Mouse (Mus musculus) hindbrain, embryonic 11.5 days (tissue): ENCODE data around the gene Rpl14. TPM values are rescaled to one million over a fixed set of nuclear protein-coding genes. Genes with fewer than 3 reads are reported as not detected.

Experiments used
- ATAC-seq: fragments of 200-750 bp; cut with Nextera tagmentation; 2 replicates; pipeline ENCODE4 v1.8.0; 2017; ENCODE audit warnings: mild to moderate bottlenecking, moderate TSS enrichment, moderate library complexity; ENCODE audit not compliant: low FRiP score
- DNase-seq: peaks from one replicate; pipeline ENCODE4 v3.0.0-alpha.2; 2015; ENCODE audit warnings: low spot score
- H3K27ac ChIP-seq: fragments of 300-500 bp; sonication (generic); 2 replicates; pipeline ENCODE4 v1.5.1; 2014; ENCODE audit warnings: mild to moderate bottlenecking, low read depth, low read length
- H3K27me3 ChIP-seq: fragments of 300-500 bp; sonication (generic); 2 replicates; pipeline ENCODE4 v1.6.1; 2014; ENCODE audit warnings: mild to moderate bottlenecking, low read length, moderate library complexity, mixed read lengths; ENCODE audit not compliant: control insufficient read depth, insufficient read depth
- H3K36me3 ChIP-seq: fragments of 300-500 bp; sonication (generic); 2 replicates; pipeline ENCODE4 v1.6.1; 2014; ENCODE audit warnings: mild to moderate bottlenecking, low read length, moderate library complexity, mixed read lengths; ENCODE audit not compliant: control insufficient read depth, insufficient read depth
- H3K4me1 ChIP-seq: fragments of 300-500 bp; sonication (generic); replicated peaks from 2 replicates; pipeline ENCODE4 v1.6.1; 2014; ENCODE audit warnings: low read length, mixed read lengths; ENCODE audit not compliant: control insufficient read depth, insufficient read depth
- H3K4me2 ChIP-seq: fragments of 300-500 bp; sonication (generic); replicated peaks from 2 replicates; pipeline ENCODE4 v1.6.1; 2014; ENCODE audit warnings: mild to moderate bottlenecking, low read depth, low read length
- H3K4me3 ChIP-seq: fragments of 300-500 bp; sonication (generic); 2 replicates; pipeline ENCODE4 v1.5.1; 2014; ENCODE audit warnings: low read depth, low read length
- H3K9ac ChIP-seq: fragments of 300-500 bp; sonication (generic); 2 replicates; pipeline ENCODE4 v1.6.1; 2014; ENCODE audit warnings: low read depth, low read length
- H3K9me3 ChIP-seq: fragments of 300-500 bp; sonication (generic); 2 replicates; pipeline ENCODE4 v1.6.1; 2016; ENCODE audit warnings: low read length; ENCODE audit not compliant: control insufficient read depth
- WGBS: fragments of 180-500 bp; shearing (Covaris S2); extraction: QIAGEN DNeasy Blood & Tissue Kit; methylation state at CpG from one replicate; pipeline ENCODE4 v1.1.7; 2014; 5-methylcytosine and 5-hydroxymethylcytosine counted together
- polyA plus RNA-seq: library from polyadenylated mRNA; unstranded; fragments of >200 nt; fragmentation: Nextera tagmentation; extraction: Ambion mirVana; gene quantifications from 2 replicates; pipeline ENCODE4 v1.2.1, GENCODE M21; 2014

Rpl14 gene
- polyA plus RNA-seq, 1 experiment from 2014 or later: 883 TPM

GRCm38 (mm10) chr9:120577706-120578405 is 6.6 kb downstream of the Rpl14 start:
- Histone ChIP-seq H3K9ac (peak overlapping the region; percentile 92), H3K4me1 (peaks cover 5% of the 10 kb centered on the region; the same call in 1 of the 2 replicates), H3K9me3 (no peaks in the 10 kb centered on the region), H3K27me3 (no peaks in the 10 kb centered on the region), H3K27ac (no peak overlapping the region), H3K4me2 (peak overlapping the region; percentile 90), H3K36me3 (peaks cover 5% of the 10 kb centered on the region), H3K4me3 (peak overlapping the region; percentile 71)
- WGBS: 59% methylated on average over 12 of the region's 12 CpGs
- ATAC-seq (no peak), DNase-seq (no peak)

GRCm38 (mm10) chr9:120578701-120579100 is 7.5 kb downstream of the Rpl14 start:
- no peak for DNase-seq
- Histone ChIP-seq H3K36me3 (peaks cover 5% of the 10 kb centered on the region), H3K4me3 (no peak overlapping the region), H3K27ac (no peak overlapping the region), H3K9me3 (no peaks in the 10 kb centered on the region), H3K4me2 (no peak overlapping the region), H3K9ac (no peak overlapping the region), H3K4me1 (peaks cover 7% of the 10 kb centered on the region; the same call in 1 of the 2 replicates), H3K27me3 (no peaks in the 10 kb centered on the region)
- no peak for ATAC-seq
- WGBS: 66% methylated on average over 6 of the region's 6 CpGs

GRCm38 (mm10) chr9:120579808-120580207 is 8.6 kb downstream of the Rpl14 start:
- no peak overlapping the region for H3K4me3 ChIP-seq
- H3K36me3 ChIP-seq: peaks cover 4% of the 10 kb centered on the region
- DNase-seq (no peak), ATAC-seq (no peak)
- no peaks in the 10 kb centered on the region for H3K27me3 ChIP-seq
- H3K9ac ChIP-seq: no peak overlapping the region
- H3K4me1 ChIP-seq: peaks cover 7% of the 10 kb centered on the region; the same call in 1 of the 2 replicates
- 79% methylated on average over 7 of the region's 7 CpGs for WGBS
- no peak overlapping the region for H3K4me2 ChIP-seq
- H3K27ac ChIP-seq: no peak overlapping the region
- H3K9me3 ChIP-seq: no peaks in the 10 kb centered on the region

GRCm38 (mm10) chr9:120581941-120582618 is 10.8 kb downstream of the Rpl14 start:
- DNase-seq: peak; percentile 71
- Histone ChIP-seq H3K27me3 (no peaks in the 10 kb centered on the region), H3K27ac (peak overlapping the region; percentile 36; the same call in 1 of the 2 replicates), H3K9me3 (no peaks in the 10 kb centered on the region), H3K9ac (0 out of 2 replicates have a peak overlapping the region, but pooled peaks have one; percentile 7), H3K4me3 (peak overlapping the region; percentile 20), H3K4me1 (peaks cover 7% of the 10 kb centered on the region; the same call in 1 of the 2 replicates), H3K36me3 (no peaks in the 10 kb centered on the region), H3K4me2 (peak overlapping the region; percentile 63)
- 22% methylated on average over 21 of the region's 21 CpGs for WGBS
- peak; percentile 56 for ATAC-seq

- peak overlapping the region; percentile 36; the same call in 1 of the 2 replicates for H3K27ac ChIP-seq
- peak overlapping the region; percentile 20 for H3K4me3 ChIP-seq
- no peaks in the 10 kb centered on the region for H3K9me3 ChIP-seq
- ATAC-seq (peak; percentile 84), DNase-seq (peak; percentile 90)
- WGBS: 9% methylated on average over 28 of the region's 28 CpGs
- H3K9ac ChIP-seq: peak overlapping the region; percentile 7; the same call in 1 of the 2 replicates
- H3K36me3 ChIP-seq: no peaks in the 10 kb centered on the region
- peaks cover 7% of the 10 kb centered on the region; the same call in 1 of the 2 replicates for H3K4me1 ChIP-seq
- no peaks in the 10 kb centered on the region for H3K27me3 ChIP-seq
- H3K4me2 ChIP-seq: peak overlapping the region; percentile 63
These were observed 11.5 kb downstream of the Rpl14 start for GRCm38 (mm10) chr9:120582619-120583308.

GRCm38 (mm10) chr9:120583314-120583713 is 12.1 kb downstream of the Rpl14 start:
- no peak for DNase-seq
- Histone ChIP-seq H3K27me3 (no peaks in the 10 kb centered on the region), H3K4me2 (no peak overlapping the region), H3K36me3 (no peaks in the 10 kb centered on the region), H3K4me3 (no peak overlapping the region), H3K9ac (no peak overlapping the region), H3K27ac (no peak overlapping the region), H3K4me1 (peaks cover 7% of the 10 kb centered on the region; the same call in 1 of the 2 replicates), H3K9me3 (no peaks in the 10 kb centered on the region)
- WGBS: 65% methylated on average over 3 of the region's 3 CpGs
- no peak for ATAC-seq

- Histone ChIP-seq H3K9me3 (no peaks in the 10 kb centered on the region), H3K4me1 (peaks cover 7% of the 10 kb centered on the region; the same call in 1 of the 2 replicates), H3K36me3 (no peaks in the 10 kb centered on the region), H3K9ac (no peak overlapping the region), H3K27ac (no peak overlapping the region), H3K27me3 (no peaks in the 10 kb centered on the region), H3K4me2 (no peak overlapping the region), H3K4me3 (no peak overlapping the region)
- ATAC-seq (no peak), DNase-seq (peak; percentile 90)
- WGBS: 19% methylated on average over 3 of the region's 3 CpGs
These were observed 15.3 kb downstream of the Rpl14 start for GRCm38 (mm10) chr9:120586546-120586945.

GRCm38 (mm10) chr9:120591490-120591889 is 20.2 kb downstream of the Rpl14 start:
- no peak overlapping the region for H3K9ac ChIP-seq
- peak; percentile 91 for DNase-seq
- no peaks in the 10 kb centered on the region for H3K36me3 ChIP-seq
- H3K4me1 ChIP-seq: no peaks in the 10 kb centered on the region
- no peaks in the 10 kb centered on the region for H3K27me3 ChIP-seq
- H3K9me3 ChIP-seq: no peaks in the 10 kb centered on the region
- no peak overlapping the region for H3K27ac ChIP-seq
- no peak overlapping the region for H3K4me2 ChIP-seq
- no peak overlapping the region for H3K4me3 ChIP-seq
- WGBS: 6% methylated on average over 9 of the region's 9 CpGs
- no peak for ATAC-seq
